Mouse (Mus musculus): ENCODE data around the gene Stau1. TPM values are rescaled to one million over a fixed set of nuclear protein-coding genes. Genes with fewer than 3 reads are reported as not detected.
A peak's percentile ranks its signal among the peaks of the same experiment; 100 is the strongest.

The Stau1 gene
- total and polyA plus RNA-seq, 3 experiments = 14.3 to 48.1 TPM; not detected in 1

DNA sequence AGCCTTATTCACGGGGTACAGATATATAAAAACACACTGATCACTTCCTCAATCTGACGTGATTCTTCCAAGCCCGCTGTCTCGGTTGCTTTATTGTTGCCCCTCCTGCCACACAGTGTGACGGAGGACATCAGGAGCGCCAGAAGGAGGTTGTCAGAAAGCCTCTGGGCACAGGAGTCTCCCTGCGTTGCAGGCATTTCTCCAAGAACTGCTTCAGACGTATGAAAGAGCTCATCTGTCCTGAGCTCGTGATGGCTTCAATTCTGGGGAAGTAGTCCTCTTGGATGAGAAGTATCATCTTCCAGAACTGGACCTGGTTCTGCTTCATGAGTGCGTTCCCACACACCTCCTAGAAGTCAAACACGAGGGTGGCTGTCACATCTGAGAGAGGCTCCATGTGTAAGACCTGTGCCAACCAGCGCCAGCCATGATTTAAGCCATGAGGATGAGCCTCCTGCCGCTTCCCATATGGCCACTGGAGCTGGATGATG is 10.9 kb upstream of the Stau1 start:
- peaks cover 0 to 3% of the 10 kb centered on the region in 2 experiments; a peak in 2 of 4 replicates for H3K4me1 ChIP-seq (ENCODE audit: control insufficient read depth in 1 of 2, insufficient read depth in 2 of 2, low read length in 2 of 2)
- peaks cover 2 to 3% of the 10 kb centered on the region in 2 experiments; a peak in 1 of 4 replicates for H3K27me3 ChIP-seq (ENCODE audit: control insufficient read depth in 1 of 2, insufficient read depth in 2 of 2, low read length in 2 of 2)
- no peak for DNase-seq (ENCODE audit: low read depth, low spot score)
- no peaks in the 10 kb centered on the region for H3K79me2 ChIP-seq (ENCODE audit: control insufficient read depth, insufficient read depth, low read length, poor library complexity)
- no peak overlapping the region for H3K4me3 ChIP-seq (ENCODE audit: control insufficient read depth in 1 of 2, insufficient read depth in 1 of 2, low read depth in 2 of 2, low read length in 2 of 2)
- no peak overlapping the region for H3K27ac ChIP-seq (ENCODE audit: control insufficient read depth, low read depth, low read length)
- H3K9ac ChIP-seq (ENCODE audit: control insufficient read depth, low read depth, low read length, poor library complexity, severe bottlenecking) = no peak overlapping the region
- TF ChIP-seq TBP (IDR thresholded peaks at IDR 0.05; ENCODE audit: low read depth, low read length) (peak; percentile 81), GABPA (IDR thresholded peaks at IDR 0.05; ENCODE audit: low read depth, low read length) (no peak)
- H3K36me3 ChIP-seq (ENCODE audit: control insufficient read depth in 1 of 2, insufficient read depth in 2 of 2, low read length in 2 of 2) = no peaks in the 10 kb centered on the region
- H3K9me3 ChIP-seq (replicated peaks; ENCODE audit: insufficient read depth, low read length) = no peaks in the 10 kb centered on the region

DNA sequence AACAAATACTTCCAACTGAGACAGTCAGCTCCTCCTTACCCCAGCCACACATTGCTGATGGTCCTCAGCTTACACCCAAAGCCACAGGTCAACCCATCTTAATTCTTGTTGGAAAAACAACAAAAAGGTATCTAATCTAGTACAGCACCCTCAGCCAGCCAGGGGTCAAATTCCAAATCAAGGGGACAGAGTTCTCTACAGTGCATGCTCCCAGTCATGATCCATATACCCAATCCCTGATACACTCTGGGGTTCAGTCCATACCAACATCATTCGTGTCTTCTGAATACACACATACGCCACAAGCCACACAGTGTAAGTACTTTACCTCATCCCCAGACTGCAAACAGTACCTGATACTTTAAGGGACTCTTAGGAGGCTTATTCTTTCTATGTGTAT is 10.3 kb upstream of the Stau1 start:
- H3K4me3 ChIP-seq (ENCODE audit: control insufficient read depth in 1 of 2, insufficient read depth in 1 of 2, low read depth in 2 of 2, low read length in 2 of 2) = no peak overlapping the region

DNA sequence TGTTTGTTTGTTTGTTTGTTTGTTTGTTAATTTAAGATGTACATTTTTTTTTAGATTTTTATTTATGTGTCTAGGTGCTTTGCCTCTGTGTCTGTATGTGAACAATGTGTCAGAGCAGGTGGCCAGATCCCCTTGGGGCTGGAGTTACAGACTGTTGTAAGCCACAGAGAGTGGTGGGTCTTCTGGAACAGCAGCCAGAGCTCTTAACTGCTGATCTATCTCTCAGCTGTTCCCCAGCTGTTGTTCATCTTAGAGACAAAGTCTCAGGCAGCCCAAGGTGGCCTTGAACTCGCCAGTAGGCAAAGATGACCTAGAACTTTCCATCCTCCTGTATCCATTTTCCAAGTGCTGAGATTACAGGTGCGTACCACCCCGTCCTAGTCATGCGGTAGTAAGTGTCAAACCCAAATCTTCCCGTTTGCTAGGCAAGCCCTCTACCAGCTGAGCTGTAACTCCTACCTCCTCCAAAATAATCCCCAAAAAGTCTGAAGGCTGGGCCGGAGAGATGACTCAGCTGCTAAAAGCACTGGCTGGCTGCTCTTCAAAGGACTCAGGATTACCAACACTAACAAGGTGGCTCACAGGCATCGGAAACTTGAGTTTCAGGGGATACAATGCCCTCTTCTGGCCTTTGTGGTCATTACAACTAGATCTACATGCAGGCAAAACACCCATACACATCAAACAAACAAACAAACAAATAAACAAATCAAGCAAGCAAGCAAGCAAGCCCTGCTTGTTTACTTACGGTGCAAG is 8.2 kb upstream of the Stau1 start:
- H3K79me2 ChIP-seq (ENCODE audit: control insufficient read depth, insufficient read depth, low read length, poor library complexity) = no peaks in the 10 kb centered on the region
- H3K9ac ChIP-seq (ENCODE audit: control insufficient read depth, low read depth, low read length, poor library complexity, severe bottlenecking) = no peak overlapping the region
- H3K27me3 ChIP-seq (ENCODE audit: control insufficient read depth in 1 of 2, insufficient read depth in 2 of 2, low read length in 2 of 2) = peaks cover 2 to 3% of the 10 kb centered on the region in 2 experiments; a peak in 1 of 4 replicates
- H3K4me1 ChIP-seq (ENCODE audit: control insufficient read depth in 1 of 2, insufficient read depth in 2 of 2, low read length in 2 of 2) = peaks cover 0 to 3% of the 10 kb centered on the region in 2 experiments; a peak in 2 of 4 replicates
- DNase-seq (ENCODE audit: low read depth, low spot score) = peak; percentile 87
- no peaks in the 10 kb centered on the region for H3K36me3 ChIP-seq (ENCODE audit: control insufficient read depth in 1 of 2, insufficient read depth in 2 of 2, low read length in 2 of 2)
- H3K4me3 ChIP-seq (ENCODE audit: control insufficient read depth in 1 of 2, insufficient read depth in 1 of 2, low read depth in 2 of 2, low read length in 2 of 2) = no peak overlapping the region
- H3K27ac ChIP-seq (ENCODE audit: control insufficient read depth, low read depth, low read length) = no peak overlapping the region
- no peaks in the 10 kb centered on the region for H3K9me3 ChIP-seq (replicated peaks; ENCODE audit: insufficient read depth, low read length)
- TF ChIP-seq RAD21 (IDR thresholded peaks at IDR 0.05; ENCODE audit: low read depth, low read length) (peak; percentile 86), MYC (IDR thresholded peaks at IDR 0.05; ENCODE audit: low read depth, low read length) (0 out of 2 replicates have a peak, but pooled peaks have one; percentile 51), CTCF (IDR thresholded peaks at IDR 0.05 in 2 of 3, conservative IDR thresholded peaks at IDR 0.05 in 1 of 3; ENCODE audit: control insufficient read depth in 1 of 3, insufficient read depth in 1 of 3, low read depth in 2 of 3, low read length in 3 of 3, poor library complexity in 1 of 3, severe bottlenecking in 1 of 3) (peak; percentile 48 to 85 (median 75)), TAL1 (IDR thresholded peaks at IDR 0.05; ENCODE audit: low read length) (no peak), TCF12 (IDR thresholded peaks at IDR 0.05; ENCODE audit: low read depth, low read length) (no peak), MXI1 (IDR thresholded peaks at IDR 0.05; ENCODE audit: low read depth, low read length) (peak; percentile 27; the same call in 1 of the 2 replicates), USF2 (IDR thresholded peaks at IDR 0.05; ENCODE audit: borderline replicate concordance in 1 of 2, insufficient read depth in 1 of 2, low read depth in 1 of 2, low read length in 2 of 2) (no peak), USF1 (IDR thresholded peaks at IDR 0.05; ENCODE audit: low read depth, low read length) (no peak), SMC3 (IDR thresholded peaks at IDR 0.05; ENCODE audit: low read depth, low read length) (peak; percentile 83), BHLHE40 (IDR thresholded peaks at IDR 0.05; ENCODE audit: borderline replicate concordance, low read depth, low read length) (0 out of 2 replicates have a peak, but pooled peaks have one; percentile 15), EP300 (IDR thresholded peaks at IDR 0.05; ENCODE audit: low read depth in 1 of 2, low read length in 2 of 2) (no peak), MEF2A (IDR thresholded peaks at IDR 0.05; ENCODE audit: extremely low read depth, insufficient replicate concordance, low read depth, low read length, poor library complexity, severe bottlenecking) (no peak), HCFC1 (IDR thresholded peaks at IDR 0.05; ENCODE audit: low read depth, low read length) (peak; percentile 41; the same call in 1 of the 2 replicates), E2F4 (IDR thresholded peaks at IDR 0.05; ENCODE audit: borderline replicate concordance, low read depth, low read length) (no peak), ZC3H11A (IDR thresholded peaks at IDR 0.05; ENCODE audit: low read depth, low read length) (peak; percentile 82)

More for the DNA sequence above, 10.3 kb upstream of the Stau1 start:
- no peak overlapping the region for H3K9ac ChIP-seq (ENCODE audit: control insufficient read depth, low read depth, low read length, poor library complexity, severe bottlenecking)
- no peak for DNase-seq (ENCODE audit: low read depth, low spot score)
- peaks cover 2 to 3% of the 10 kb centered on the region in 2 experiments; a peak in 1 of 4 replicates for H3K27me3 ChIP-seq (ENCODE audit: control insufficient read depth in 1 of 2, insufficient read depth in 2 of 2, low read length in 2 of 2)
- TF ChIP-seq MAFK (IDR thresholded peaks at IDR 0.05; ENCODE audit: borderline replicate concordance, low read depth, low read length) = no peak
- TF ChIP-seq NRF1 (IDR thresholded peaks at IDR 0.05; ENCODE audit: insufficient read depth, low read depth, low read length, poor library complexity, severe bottlenecking) = no peak
- TF ChIP-seq UBTF (IDR thresholded peaks at IDR 0.05; ENCODE audit: borderline replicate concordance, insufficient read depth, low read depth, low read length) = no peak
- no peak for TF ChIP-seq MAX (IDR thresholded peaks at IDR 0.05; ENCODE audit: low read length)
- no peak for TF ChIP-seq POLR2A (IDR thresholded peaks at IDR 0.05; ENCODE audit: control insufficient read depth in 1 of 2, insufficient read depth in 1 of 2, low read depth in 1 of 2, low read length in 2 of 2, poor library complexity in 1 of 2)
- TF ChIP-seq SMC3 (IDR thresholded peaks at IDR 0.05; ENCODE audit: low read depth, low read length) = no peak
- TF ChIP-seq RAD21 (IDR thresholded peaks at IDR 0.05; ENCODE audit: low read depth, low read length) = no peak
- no peak for TF ChIP-seq ZKSCAN1 (IDR thresholded peaks at IDR 0.05; ENCODE audit: low read depth, low read length)
- TF ChIP-seq CTCF (IDR thresholded peaks at IDR 0.05 in 2 of 3, conservative IDR thresholded peaks at IDR 0.05 in 1 of 3; ENCODE audit: control insufficient read depth in 1 of 3, insufficient read depth in 1 of 3, low read depth in 2 of 3, low read length in 3 of 3, poor library complexity in 1 of 3, severe bottlenecking in 1 of 3) = no peak
- TF ChIP-seq CHD2 (IDR thresholded peaks at IDR 0.05; ENCODE audit: low read length) = no peak
- no peak for TF ChIP-seq BHLHE40 (IDR thresholded peaks at IDR 0.05; ENCODE audit: borderline replicate concordance, low read depth, low read length)
- no peak for TF ChIP-seq GATA1 (IDR thresholded peaks at IDR 0.05; ENCODE audit: low read depth, low read length)
- TF ChIP-seq TCF12 (IDR thresholded peaks at IDR 0.05; ENCODE audit: low read depth, low read length) = no peak
- no peaks in the 10 kb centered on the region for H3K36me3 ChIP-seq (ENCODE audit: control insufficient read depth in 1 of 2, insufficient read depth in 2 of 2, low read length in 2 of 2)
- H3K4me1 ChIP-seq (ENCODE audit: control insufficient read depth in 1 of 2, insufficient read depth in 2 of 2, low read length in 2 of 2) = peaks cover 0 to 3% of the 10 kb centered on the region in 2 experiments; a peak in 2 of 4 replicates
- no peaks in the 10 kb centered on the region for H3K79me2 ChIP-seq (ENCODE audit: control insufficient read depth, insufficient read depth, low read length, poor library complexity)
- H3K27ac ChIP-seq (ENCODE audit: control insufficient read depth, low read depth, low read length) = no peak overlapping the region
- H3K9me3 ChIP-seq (replicated peaks; ENCODE audit: insufficient read depth, low read length) = no peaks in the 10 kb centered on the region

Data from MEL (cell line).